Mouse (Mus musculus): ENCODE results near the gene Nrgn. TPM values are rescaled to one million over a fixed set of nuclear protein-coding genes. Genes with fewer than 3 reads are reported as not detected.
A peak's percentile ranks its signal among the peaks of the same experiment; 100 is the strongest.

Nrgn gene
- polyA plus RNA-seq (2012; rRNA removed), result 19.8 and 20.2 TPM in 2 replicates

- H3K4me1 ChIP-seq (ENCODE audit: control insufficient read depth, insufficient read depth, low read length), result peaks cover 3% of the 10 kb centered on the region; the same call in 1 of the 2 replicates
- WGBS, result 5% methylated on average over 31 of the region's 31 CpGs
- peak within 1 kb of the TSS; percentile 48 for H3K4me3 ChIP-seq (replicated peaks; ENCODE audit: extremely low read depth, low read depth, low read length)
- TF ChIP-seq POLR2A (IDR thresholded peaks at IDR 0.05; ENCODE audit: borderline replicate concordance, extremely low read depth, low read depth, low read length) (no peak), CTCF (IDR thresholded peaks at IDR 0.05; ENCODE audit: insufficient read depth, low read length) (no peak)
- DNase-seq, result peak; percentile 75
Observed at GRCm38 (mm10) chr9:37552536-37553293, at the start of gene Nrgn. Gene Nrgn (minus strand): TSS chr9:37552904.

GRCm38 (mm10) chr9:37600538-37601205 lies 48.0 kb upstream of the Nrgn start:
- Histone ChIP-seq H3K4me3 (replicated peaks; ENCODE audit: extremely low read depth, low read depth, low read length) (no peak overlapping the region), H3K4me1 (ENCODE audit: control insufficient read depth, insufficient read depth, low read length) (no peaks in the 10 kb centered on the region)
- WGBS, result 98% methylated on average over 2 of the region's 2 CpGs
- DNase-seq, result no peak
- TF ChIP-seq POLR2A (IDR thresholded peaks at IDR 0.05; ENCODE audit: borderline replicate concordance, extremely low read depth, low read depth, low read length), result no peak
- TF ChIP-seq CTCF (IDR thresholded peaks at IDR 0.05; ENCODE audit: insufficient read depth, low read length), result no peak

GRCm38 (mm10) chr9:37598637-37599036 lies 45.9 kb upstream of the Nrgn start:
- 81% methylated on average over 2 of the region's 2 CpGs for WGBS
- no peak overlapping the region for H3K4me3 ChIP-seq (replicated peaks; ENCODE audit: extremely low read depth, low read depth, low read length)
- DNase-seq, result no peak
- H3K4me1 ChIP-seq (ENCODE audit: control insufficient read depth, insufficient read depth, low read length), result no peaks in the 10 kb centered on the region
- TF ChIP-seq CTCF (IDR thresholded peaks at IDR 0.05; ENCODE audit: insufficient read depth, low read length) (no peak), POLR2A (IDR thresholded peaks at IDR 0.05; ENCODE audit: borderline replicate concordance, extremely low read depth, low read depth, low read length) (no peak)

GRCm38 (mm10) chr9:37595570-37595969 lies 42.9 kb upstream of the Nrgn start:
- H3K4me1 ChIP-seq (ENCODE audit: control insufficient read depth, insufficient read depth, low read length), result no peaks in the 10 kb centered on the region
- WGBS, result 72% methylated on average over 1 of the region's 1 CpGs
- no peak overlapping the region for H3K4me3 ChIP-seq (replicated peaks; ENCODE audit: extremely low read depth, low read depth, low read length)
- no peak for TF ChIP-seq CTCF (IDR thresholded peaks at IDR 0.05; ENCODE audit: insufficient read depth, low read length)
- no peak for TF ChIP-seq POLR2A (IDR thresholded peaks at IDR 0.05; ENCODE audit: borderline replicate concordance, extremely low read depth, low read depth, low read length)
- no peak for DNase-seq

- no peak for DNase-seq
- no peak for TF ChIP-seq POLR2A (IDR thresholded peaks at IDR 0.05; ENCODE audit: borderline replicate concordance, extremely low read depth, low read depth, low read length)
- TF ChIP-seq CTCF (IDR thresholded peaks at IDR 0.05; ENCODE audit: insufficient read depth, low read length), result no peak
- no peak overlapping the region for H3K4me3 ChIP-seq (replicated peaks; ENCODE audit: extremely low read depth, low read depth, low read length)
- H3K4me1 ChIP-seq (ENCODE audit: control insufficient read depth, insufficient read depth, low read length), result no peaks in the 10 kb centered on the region
- WGBS, result 82% methylated on average over 3 of the region's 3 CpGs
Observed at GRCm38 (mm10) chr9:37593690-37594089, 41.0 kb upstream of the Nrgn start.

GRCm38 (mm10) chr9:37592633-37593032 lies 39.9 kb upstream of the Nrgn start:
- TF ChIP-seq CTCF (IDR thresholded peaks at IDR 0.05; ENCODE audit: insufficient read depth, low read length) (no peak), POLR2A (IDR thresholded peaks at IDR 0.05; ENCODE audit: borderline replicate concordance, extremely low read depth, low read depth, low read length) (no peak)
- DNase-seq, result no peak
- Histone ChIP-seq H3K4me3 (replicated peaks; ENCODE audit: extremely low read depth, low read depth, low read length) (no peak overlapping the region), H3K4me1 (ENCODE audit: control insufficient read depth, insufficient read depth, low read length) (no peaks in the 10 kb centered on the region)
- WGBS, result 35% methylated on average over 6 of the region's 6 CpGs

- no peak for DNase-seq
- no peaks in the 10 kb centered on the region for H3K4me1 ChIP-seq (ENCODE audit: control insufficient read depth, insufficient read depth, low read length)
- TF ChIP-seq POLR2A (IDR thresholded peaks at IDR 0.05; ENCODE audit: borderline replicate concordance, extremely low read depth, low read depth, low read length), result no peak
- no peak for TF ChIP-seq CTCF (IDR thresholded peaks at IDR 0.05; ENCODE audit: insufficient read depth, low read length)
- 78% methylated on average over 2 of the region's 2 CpGs for WGBS
- H3K4me3 ChIP-seq (replicated peaks; ENCODE audit: extremely low read depth, low read depth, low read length), result no peak overlapping the region
Observed at GRCm38 (mm10) chr9:37592025-37592424, 39.3 kb upstream of the Nrgn start.

- 84% methylated on average over 4 of the region's 4 CpGs for WGBS
- Histone ChIP-seq H3K4me3 (replicated peaks; ENCODE audit: extremely low read depth, low read depth, low read length) (no peak overlapping the region), H3K4me1 (ENCODE audit: control insufficient read depth, insufficient read depth, low read length) (no peaks in the 10 kb centered on the region)
- TF ChIP-seq POLR2A (IDR thresholded peaks at IDR 0.05; ENCODE audit: borderline replicate concordance, extremely low read depth, low read depth, low read length) (no peak), CTCF (IDR thresholded peaks at IDR 0.05; ENCODE audit: insufficient read depth, low read length) (no peak)
- no peak for DNase-seq
Observed at GRCm38 (mm10) chr9:37590381-37590780, 37.7 kb upstream of the Nrgn start.

GRCm38 (mm10) chr9:37586718-37587117 lies 34.0 kb upstream of the Nrgn start:
- TF ChIP-seq POLR2A (IDR thresholded peaks at IDR 0.05; ENCODE audit: borderline replicate concordance, extremely low read depth, low read depth, low read length) (no peak), CTCF (IDR thresholded peaks at IDR 0.05; ENCODE audit: insufficient read depth, low read length) (no peak)
- H3K4me3 ChIP-seq (replicated peaks; ENCODE audit: extremely low read depth, low read depth, low read length), result no peak overlapping the region
- H3K4me1 ChIP-seq (ENCODE audit: control insufficient read depth, insufficient read depth, low read length), result no peaks in the 10 kb centered on the region
- no peak for DNase-seq
- 79% methylated on average over 4 of the region's 4 CpGs for WGBS

- WGBS, result 86% methylated on average over 5 of the region's 5 CpGs
- DNase-seq, result no peak
- Histone ChIP-seq H3K4me3 (replicated peaks; ENCODE audit: extremely low read depth, low read depth, low read length) (no peak overlapping the region), H3K4me1 (ENCODE audit: control insufficient read depth, insufficient read depth, low read length) (no peaks in the 10 kb centered on the region)
- TF ChIP-seq CTCF (IDR thresholded peaks at IDR 0.05; ENCODE audit: insufficient read depth, low read length), result no peak
- no peak for TF ChIP-seq POLR2A (IDR thresholded peaks at IDR 0.05; ENCODE audit: borderline replicate concordance, extremely low read depth, low read depth, low read length)
Observed at GRCm38 (mm10) chr9:37583594-37583993, 30.9 kb upstream of the Nrgn start.

Measured in lung, adult 2 months (tissue).